Mouse (Mus musculus): Measurements from ENCODE around the gene B4galt3.

DNA sequence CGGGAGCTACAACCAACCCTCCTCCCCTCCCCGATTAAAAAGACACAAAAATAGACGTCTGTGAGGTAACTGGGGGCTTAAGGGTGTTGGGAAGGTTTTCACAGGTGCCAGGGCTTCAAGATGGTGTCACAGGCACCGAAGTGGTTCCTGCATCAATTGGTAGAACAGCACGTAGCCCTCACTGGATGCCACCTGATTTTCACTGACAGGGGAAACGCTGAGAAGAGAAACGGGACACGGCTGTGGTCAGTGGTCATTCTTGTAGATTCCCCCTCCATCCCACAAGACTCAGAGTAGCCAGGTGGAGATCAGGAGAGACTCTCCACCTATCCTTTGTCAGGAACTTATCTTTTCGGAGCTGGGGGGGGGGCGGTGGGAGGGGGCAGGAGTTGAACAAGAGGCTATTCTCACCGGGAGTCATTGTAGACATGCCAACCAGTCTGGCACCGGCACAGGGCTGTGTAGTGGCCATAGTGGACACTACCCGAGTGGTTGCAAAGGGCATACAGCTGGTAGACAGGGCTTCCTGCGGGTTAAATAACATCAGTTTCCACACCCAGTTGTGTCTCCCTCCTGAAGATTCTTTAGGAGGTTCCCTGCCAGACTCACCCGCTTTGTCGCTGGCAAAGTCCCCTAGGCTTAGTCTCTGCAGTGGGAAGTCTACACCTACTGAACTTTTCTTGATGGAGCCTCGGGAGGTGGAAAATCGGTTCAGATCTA, 12.1 kb downstream of the B4galt3 start:
- TF ChIP-seq CTCF (IDR thresholded peaks at IDR 0.05), result no peak
- no peak for TF ChIP-seq EP300 (IDR thresholded peaks at IDR 0.05)
